Mouse (Mus musculus) central nervous system, embryonic 18 days (tissue): ENCODE data around the gene Olfr1264. TPM values are rescaled to one million over a fixed set of nuclear protein-coding genes. Genes with fewer than 3 reads are reported as not detected.

ENCODE experiments used
- polyA plus RNA-seq: library from polyadenylated mRNA; depleted of rRNA; stranded (reverse); fragments of >200 nt; gene quantifications from 2 replicates; pipeline ENCODE4 v1.2.3, GENCODE M21; 2012; rRNA removed

The Olfr1264 gene
- polyA plus RNA-seq, result not detected in 2 replicates

GRCm38 (mm10) chr2:90025477-90025876, at the start of gene Olfr1264:
TSS of gene Olfr1264 (minus strand) at chr2:90025577.

DNA sequence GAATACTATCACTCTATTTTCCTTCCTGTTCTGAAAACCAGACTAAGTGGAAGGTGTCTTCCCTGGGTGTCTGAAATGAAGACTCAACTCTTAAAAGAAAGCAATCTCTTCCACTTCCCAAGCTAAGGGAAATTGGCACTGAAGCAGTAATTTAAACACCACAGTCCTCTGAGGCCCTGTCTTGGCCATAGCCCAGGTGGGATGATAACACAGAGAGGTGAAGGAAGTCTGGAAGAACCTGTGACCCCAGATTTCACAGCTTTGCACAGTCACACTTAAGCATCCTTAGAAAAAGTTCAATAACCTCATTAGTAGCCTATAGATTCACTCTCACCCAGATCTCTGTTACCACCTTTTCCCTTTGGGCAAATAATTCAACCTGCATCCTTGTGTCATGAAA, 38.1 kb upstream of the Olfr1264 start, which contains the start of gene Olfr140:
Olfr140 (minus strand) TSS at position 101 of the 400 bp plus-strand sequence.

DNA sequence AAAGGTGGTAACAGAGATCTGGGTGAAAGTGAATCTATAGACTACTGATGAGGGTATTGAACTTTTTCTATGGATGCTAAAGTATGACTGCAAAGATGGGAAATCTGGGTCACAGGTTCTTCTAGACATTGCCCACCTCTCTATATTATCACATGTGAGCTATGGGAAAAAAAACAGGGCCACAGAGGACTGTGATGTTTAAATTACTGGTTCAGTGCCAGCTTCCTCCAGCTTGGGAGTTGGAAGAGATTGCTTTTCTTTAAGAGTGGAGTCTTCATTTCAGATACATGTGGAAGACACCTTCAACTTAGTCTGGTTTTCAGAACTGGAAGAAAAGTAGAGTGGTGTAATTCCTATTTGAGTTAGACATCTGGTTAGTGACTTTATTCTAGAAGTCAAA, 9.7 kb upstream of the Olfr1264 start, which contains the start of gene Olfr1265:
Olfr1265 (plus strand) TSS at position 301 of the 400 bp plus-strand sequence.

DNA sequence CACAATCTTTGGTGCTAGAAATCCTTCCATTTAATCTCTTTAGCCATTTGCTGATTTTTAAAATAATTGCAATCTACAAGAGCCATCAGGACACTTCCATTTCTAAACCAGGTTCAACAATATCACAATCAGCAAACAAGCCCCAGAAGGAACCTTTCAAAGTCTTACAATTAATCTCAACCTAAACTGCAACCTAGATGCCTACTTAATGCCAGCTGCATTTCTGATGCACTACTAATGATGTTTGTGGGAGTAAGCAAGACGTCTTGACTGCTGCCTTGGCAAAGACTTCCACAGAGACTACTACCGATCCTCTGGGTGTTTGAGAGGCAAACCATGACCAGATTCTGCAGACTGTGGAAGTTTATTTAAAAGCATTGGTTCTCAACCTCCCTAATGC, 13.5 kb downstream of the Olfr1264 start, which contains the start of gene Olfr1263:
Olfr1263 (plus strand) TSS at position 301 of the 400 bp plus-strand sequence.

GRCm38 (mm10) chr2:89999845-90000244, 25.5 kb downstream of the Olfr1264 start, which contains the start of gene Olfr1262:
TSS of gene Olfr1262 (plus strand) at chr2:90000145.

GRCm38 (mm10) chr2:89990921-89991320, 34.5 kb downstream of the Olfr1264 start, which contains the start of gene Olfr1261:
TSS of gene Olfr1261 (plus strand) at chr2:89991221.

DNA sequence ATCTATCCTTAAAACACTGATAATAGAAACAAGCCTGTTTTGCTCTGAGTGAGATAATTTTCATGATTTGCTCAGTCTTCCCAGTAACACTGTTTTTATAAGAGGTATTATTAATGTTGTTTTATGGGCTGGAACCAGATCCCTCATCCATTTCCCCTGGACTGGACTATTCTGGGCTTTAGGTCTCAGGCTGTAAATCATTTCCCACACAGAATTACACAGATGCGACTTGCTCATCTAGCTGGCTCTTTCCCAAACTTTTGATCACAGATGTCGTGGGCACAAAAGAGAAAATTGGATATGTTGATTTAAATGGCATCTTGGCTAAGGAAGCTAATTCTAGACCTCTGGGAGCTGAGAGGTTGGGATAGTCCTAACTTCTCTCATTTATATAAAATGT, 51.2 kb downstream of the Olfr1264 start, which contains the start of gene Olfr1260:
Olfr1260 (plus strand) TSS at position 157 of the 400 bp plus-strand sequence.

Other genes with a start within 250 kb of the Olfr1264 start
- gene Olfr1254, start 232.0 kb downstream of the Olfr1264 start, polyA plus RNA-seq, result not detected in 2 replicates
- gene Olfr1255, start 213.5 kb downstream of the Olfr1264 start, polyA plus RNA-seq, result not detected in 2 replicates
- gene Olfr1256, start 184.0 kb downstream of the Olfr1264 start, polyA plus RNA-seq, result not detected in 2 replicates
- 0.14 TPM in 1 of 2 replicates, not detected in the other for gene Olfr48, start 177.4 kb downstream of the Olfr1264 start, polyA plus RNA-seq
- not detected in 2 replicates for gene Olfr1257, start 147.1 kb downstream of the Olfr1264 start, polyA plus RNA-seq
- not detected in 2 replicates for gene Olfr1258, start 98.3 kb downstream of the Olfr1264 start, polyA plus RNA-seq
- 0.01 and 0.09 TPM in 2 replicates for gene Olfr1259, start 76.9 kb downstream of the Olfr1264 start, polyA plus RNA-seq
- gene Olfr1260, start 51.2 kb downstream of the Olfr1264 start, polyA plus RNA-seq, result not detected in 2 replicates
- not detected in 2 replicates for gene Olfr1261, start 34.4 kb downstream of the Olfr1264 start, polyA plus RNA-seq
- not detected in 2 replicates for gene Olfr1262, start 25.4 kb downstream of the Olfr1264 start, polyA plus RNA-seq
- not detected in 2 replicates for gene Olfr1263, start 13.4 kb downstream of the Olfr1264 start, polyA plus RNA-seq
- gene Olfr1265, start 9.8 kb upstream of the Olfr1264 start, polyA plus RNA-seq, result not detected in 2 replicates
- gene Olfr140, start 38.0 kb upstream of the Olfr1264 start, polyA plus RNA-seq, result not detected in 2 replicates
- not detected in 2 replicates for gene Olfr1269, start 95.8 kb upstream of the Olfr1264 start, polyA plus RNA-seq
- gene Olfr32, start 116.7 kb upstream of the Olfr1264 start, polyA plus RNA-seq, result 0.04 and 0.10 TPM in 2 replicates
- gene Olfr1270, start 127.5 kb upstream of the Olfr1264 start, polyA plus RNA-seq, result 0.10 TPM in 1 of 2 replicates, not detected in the other
- not detected in 2 replicates for gene Olfr1506, start 198.9 kb upstream of the Olfr1264 start, polyA plus RNA-seq
- not detected in 2 replicates for gene Olfr142, start 232.0 kb upstream of the Olfr1264 start, polyA plus RNA-seq
- gene Olfr1271, start 245.5 kb upstream of the Olfr1264 start, polyA plus RNA-seq, result not detected in 2 replicates